In the genomic region with DNA sequence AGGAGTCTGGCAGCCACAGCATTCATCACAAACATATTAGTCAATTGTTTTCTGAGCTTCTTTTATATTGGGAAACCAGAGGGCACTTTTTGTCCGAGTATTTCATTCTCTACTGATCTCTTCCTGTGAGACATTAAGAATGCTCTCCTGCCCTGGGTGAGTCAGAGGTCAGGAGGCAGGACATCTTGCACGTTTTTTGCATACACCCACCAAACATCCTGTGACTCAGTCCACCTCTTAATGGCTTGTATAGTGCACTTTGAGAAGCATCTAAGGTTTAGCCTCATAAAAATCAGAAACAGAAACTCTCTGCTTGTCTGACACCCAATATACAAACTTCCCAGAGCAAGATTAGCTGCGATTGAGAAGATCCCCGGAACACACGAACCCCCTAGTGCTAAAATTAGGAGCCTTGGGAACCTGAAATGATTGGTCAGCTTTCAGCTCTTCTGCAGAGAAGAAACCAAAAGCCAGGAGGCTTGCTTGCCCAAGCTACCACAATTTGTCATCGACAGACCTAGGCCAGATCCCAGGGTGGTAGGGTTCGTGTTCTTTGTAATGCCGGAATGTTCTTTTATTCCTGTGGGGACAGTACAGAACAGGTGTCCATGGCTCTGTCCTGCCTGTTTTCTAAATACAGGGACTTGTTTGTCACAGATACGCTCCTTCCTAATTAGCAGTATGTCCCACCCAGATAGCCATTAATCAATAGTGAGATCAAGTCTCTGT, we compare ENCODE assay signal across 8 mouse cellular contexts. TPM values are rescaled to one million over a fixed set of nuclear protein-coding genes. Genes with fewer than 3 reads are reported as not detected.
DNase-seq lines count a peak whose midpoint lies in the region; ATAC-seq and TF ChIP-seq lines count a peak whose summit lies in the region.

No protein-coding gene starts in this region.

- H3K9me3 ChIP-seq in hindbrain, embryonic 16.5 days (ENCODE audit: control insufficient read depth, low read length) = no peaks in the 10 kb centered on the region

- H3K36me3 ChIP-seq in hindbrain, embryonic 16.5 days (ENCODE audit: control insufficient read depth, insufficient read depth, low read length) = no peaks in the 10 kb centered on the region

- no peak overlapping the region for H3K4me2 ChIP-seq in hindbrain, embryonic 16.5 days (ENCODE audit: low read length)

- H3K4me3 ChIP-seq in layer of hippocampus, adult 2 months = no peak overlapping the region
- H3K4me3 ChIP-seq in hindbrain, embryonic 16.5 days (ENCODE audit: low read length) = no peak overlapping the region

- no peak for TF ChIP-seq CTCF in layer of hippocampus, adult 2 months (conservative IDR thresholded peaks at IDR 0.05)

- WGBS in hindbrain, embryonic 16.5 days = 33% methylated on average over 9 of the region's 9 CpGs

- H3K4me1 ChIP-seq in hindbrain, embryonic 16.5 days (ENCODE audit: control insufficient read depth, insufficient read depth, low read depth, low read length) = peaks cover 9% of the 10 kb centered on the region

- no peaks in the 10 kb centered on the region for H3K27me3 ChIP-seq in hindbrain, embryonic 16.5 days (replicated peaks; ENCODE audit: control insufficient read depth, insufficient read depth, low read length)

- no peak overlapping the region for H3K9ac ChIP-seq in hindbrain, embryonic 16.5 days (ENCODE audit: low read depth, low read length)

- ATAC-seq in hindbrain, embryonic 16.5 days = 0 out of 2 replicates have a peak, but pooled peaks have one; percentile 13
- ATAC-seq in monocyte, adult 5-6 weeks (replicated peaks; ENCODE audit: insufficient number of reproducible peaks, low FRiP score, low TSS enrichment, poor library complexity, severe bottlenecking) = peak; percentile 56

- H3K27ac ChIP-seq in layer of hippocampus, adult 2 months = peak overlapping the region; percentile 63
- no peak overlapping the region for H3K27ac ChIP-seq in hindbrain, embryonic 16.5 days (ENCODE audit: low read depth, low read length)

- DNase-seq in layer of hippocampus, adult 2 months (ENCODE audit: low spot score in 2 of 2) = no peak
- DNase-seq in layer of hippocampus, postnatal 36 days = no peak
- peak; percentile 35 for DNase-seq in adrenal gland, adult 8-10 months
- DNase-seq in thymus, adult 18-20 months = no peak
- DNase-seq in yolk sac, embryonic 10.5 days (ENCODE audit: low spot score) = no peak
- DNase-seq in retina, embryonic 14.5 days (ENCODE audit: low spot score) = no peak

RNA-seq across cellular contexts. Expression of gene Hectd1, which starts 35.9 kb away (rescaled TPM):
- total RNA-seq in layer of hippocampus, adult 2 months (2021) = 10 to 100 TPM; 84.2 to 84.3 TPM
- total RNA-seq in layer of hippocampus, postnatal 36 days (2021) = 10 to 100 TPM; 84.0 to 85.7 TPM
- total RNA-seq in adrenal gland, adult 8-10 months (2022) = 100 to 1,000 TPM in 1 of 4 experiments, 10 to 100 TPM in 3; 89.8 to 101 (median 93.6) TPM
- polyA plus RNA-seq in hindbrain, embryonic 16.5 days (2015; fragmentation: Nextera tagmentation; extraction: Ambion mirVana) = 31.3 and 33.3 TPM in 2 replicates
- 179 to 243 TPM (median 180 TPM) in 3 replicates for total RNA-seq in monocyte, adult 5-6 weeks (2017)
